Mouse (Mus musculus) layer of hippocampus, postnatal 10 days (tissue): ENCODE measurements around the gene Actr3. TPM values are rescaled to one million over a fixed set of nuclear protein-coding genes. Genes with fewer than 3 reads are reported as not detected.

Source experiments
- DNase-seq, 2 experiments: peaks; one replicate each; pipeline ENCODE4 v3.0.0; 2021; ENCODE audit warnings: low spot score in 2 of 2
- total RNA-seq, 2 experiments: library from RNA; stranded (reverse); gene quantifications; 2 replicates each; pipeline ENCODE4 v1.2.3; 2021

Gene Actr3
- total RNA-seq, 2 experiments from 2014 or later: 307 to 309 TPM

DNA sequence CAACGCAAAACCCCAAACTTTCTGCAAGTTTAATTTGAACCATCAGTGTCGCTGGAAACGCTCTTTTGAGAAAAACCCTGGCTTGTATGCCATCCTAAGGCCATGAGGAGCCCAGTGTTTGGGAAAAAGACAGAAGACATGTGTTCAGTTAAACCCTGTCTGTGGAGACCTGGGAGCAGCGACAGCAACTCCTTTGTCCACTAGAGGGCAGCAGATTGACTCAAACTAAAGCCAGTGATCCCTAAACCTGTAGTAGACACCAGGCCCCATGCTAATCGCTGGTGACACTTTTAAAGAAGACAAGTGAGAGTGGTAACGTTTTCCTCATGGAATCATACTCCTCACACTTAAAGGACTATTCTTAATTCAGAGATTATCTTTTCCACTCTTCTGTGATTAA is 64.7 kb downstream of the Actr3 start:
- DNase-seq: peak; percentile 56 to 64

DNA sequence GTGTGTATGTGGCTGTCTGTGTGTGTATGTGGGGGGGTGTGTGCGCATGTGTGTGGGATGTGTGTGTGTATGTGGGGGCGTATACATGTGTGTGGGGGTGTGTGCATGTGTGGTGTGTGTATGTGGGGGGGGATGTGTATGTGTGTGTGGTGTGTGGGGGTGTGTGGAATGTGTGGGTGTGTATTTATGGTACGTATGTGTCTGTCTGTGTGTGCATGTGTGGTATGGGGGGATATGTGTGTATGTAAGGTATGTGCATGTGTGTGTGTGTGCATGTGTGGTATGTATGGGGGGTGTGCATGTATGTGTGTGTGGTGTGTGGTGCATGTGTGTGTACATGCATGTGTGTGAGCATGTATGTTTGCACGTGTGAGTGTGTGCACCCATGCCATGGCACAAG is 70.0 kb downstream of the Actr3 start:
- DNase-seq: no peak

DNA sequence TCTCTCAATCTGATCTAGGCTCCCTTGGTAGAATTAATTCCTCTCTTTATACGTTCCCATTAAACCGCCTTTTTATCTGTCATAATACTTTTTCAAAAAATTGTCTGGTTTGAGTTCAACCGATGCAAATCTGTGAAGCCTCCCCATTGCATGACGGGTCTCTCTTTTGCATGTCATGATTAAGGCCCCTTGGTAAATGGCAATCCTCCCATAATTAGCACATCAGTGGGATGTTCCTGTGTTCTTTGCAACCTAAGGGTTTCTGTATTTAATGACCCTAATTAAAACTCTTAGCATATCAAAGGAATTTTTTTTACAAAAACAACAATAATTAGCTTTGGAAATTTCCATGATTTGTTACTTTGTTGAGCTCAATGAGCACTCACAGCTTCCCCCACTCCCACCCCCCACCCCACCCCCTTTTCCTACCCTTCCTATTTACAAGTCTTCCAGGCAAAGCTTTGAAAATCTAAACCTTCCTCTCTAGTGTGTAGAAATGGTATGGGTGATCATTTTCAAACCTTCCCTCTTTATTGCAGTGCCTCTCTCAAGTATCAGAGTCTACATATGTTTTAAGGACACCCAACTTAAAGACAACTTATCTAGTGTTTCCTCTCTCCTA is 84.0 kb downstream of the Actr3 start:
- DNase-seq: no peak

GRCm38 (mm10) chr1:125350843-125351242 is 84.7 kb downstream of the Actr3 start:
- no peak for DNase-seq

GRCm38 (mm10) chr1:125345854-125346253 is 89.7 kb downstream of the Actr3 start:
- DNase-seq: no peak

DNA sequence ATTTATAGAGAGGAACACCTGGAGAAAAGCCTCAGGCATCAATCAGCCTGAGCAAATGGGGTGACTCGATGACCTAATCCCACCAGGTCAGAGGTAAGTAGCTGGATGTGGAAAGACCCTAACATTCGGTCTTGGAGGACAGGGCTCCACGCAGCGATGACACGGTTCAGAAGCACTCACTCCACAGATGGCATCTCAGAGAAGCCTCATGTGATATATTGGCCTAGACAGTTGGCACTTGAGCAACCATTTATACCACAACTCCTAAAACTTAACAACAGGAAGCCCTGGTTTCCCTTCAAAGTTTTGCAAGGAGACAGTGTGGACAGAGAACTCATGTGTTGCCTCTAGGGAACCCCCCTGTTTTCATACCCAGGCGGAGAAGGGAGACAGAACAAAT is 90.1 kb downstream of the Actr3 start:
- no peak for DNase-seq

DNA sequence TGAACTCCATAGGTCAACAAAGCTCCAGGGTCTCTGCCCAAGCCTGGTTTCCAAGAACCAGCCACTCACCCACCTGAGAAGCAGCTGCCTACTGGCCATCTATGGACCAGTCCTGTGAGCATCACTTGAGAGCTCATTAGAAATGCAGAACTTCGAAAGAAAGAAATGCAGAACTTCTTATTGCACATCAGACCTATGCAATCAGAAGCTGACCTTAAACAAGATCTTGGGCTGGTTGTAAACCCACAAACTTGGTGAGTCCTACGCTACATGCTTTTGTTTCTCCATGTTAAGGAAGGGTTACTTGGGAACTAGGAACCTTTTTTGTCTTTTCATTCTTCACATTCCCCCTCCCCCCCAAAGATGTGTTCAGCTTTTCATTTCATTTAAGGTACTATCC is 92.4 kb downstream of the Actr3 start:
- no peak for DNase-seq

Other genes with a start within 250 kb of the Actr3 start
- gene Slc35f5, start 124.9 kb upstream of the Actr3 start, total RNA-seq: 10 to 100 TPM; 32.3 to 36.5 TPM
- gene Gpr39, start 241.3 kb upstream of the Actr3 start, total RNA-seq: under 1 TPM; 0.39 to 0.40 TPM